Mouse (Mus musculus): ENCODE data around the gene Rabepk.
"Not testable (repeated sequence)": the region's sequence is repeated elsewhere in the genome, so short reads cannot be mapped to it uniquely, and the experiment has no call there.

Gene Rabepk

DNA sequence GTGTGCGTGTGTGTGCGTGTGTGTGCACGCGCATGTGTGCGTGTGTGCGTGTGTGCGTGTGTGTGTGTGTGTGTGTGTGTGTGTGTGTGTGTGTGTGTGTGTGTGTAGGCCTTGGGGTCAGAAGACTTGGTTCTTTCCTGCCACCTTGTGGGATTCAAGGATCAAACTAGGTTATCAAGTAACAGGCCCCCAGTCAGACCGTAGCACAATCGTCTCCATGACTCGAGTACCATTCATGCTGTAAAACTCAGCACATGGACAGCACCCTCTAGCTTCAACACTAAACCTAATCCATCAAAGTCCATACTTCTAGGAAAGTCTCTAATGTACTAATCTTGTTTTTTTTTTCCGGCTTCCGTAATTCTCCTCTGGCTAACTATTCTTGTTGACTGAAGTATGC is 34.9 kb downstream of the Rabepk start:
- no peak for DNase-seq (ENCODE audit: low read depth, low spot score)

DNA sequence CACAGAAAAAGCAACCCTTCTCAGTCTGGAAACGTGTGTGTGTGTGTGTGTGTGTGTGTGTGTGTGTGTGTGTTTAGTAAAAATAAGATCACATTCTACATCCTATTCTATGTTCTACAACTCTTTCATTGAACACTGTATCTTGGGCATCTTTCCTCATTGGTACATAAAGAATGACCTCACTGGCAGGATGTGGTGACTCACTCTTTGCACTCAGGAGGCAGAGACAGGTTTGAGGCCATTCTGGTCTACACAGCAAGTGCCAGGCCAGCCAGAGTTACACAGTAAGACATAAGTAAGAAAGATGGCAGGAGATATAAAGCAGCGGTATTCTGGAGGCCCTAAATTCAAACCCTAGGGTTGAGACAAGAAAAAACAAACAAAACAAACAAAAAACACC is 36.8 kb downstream of the Rabepk start:
- no peak for DNase-seq (ENCODE audit: low read depth, low spot score)

DNA sequence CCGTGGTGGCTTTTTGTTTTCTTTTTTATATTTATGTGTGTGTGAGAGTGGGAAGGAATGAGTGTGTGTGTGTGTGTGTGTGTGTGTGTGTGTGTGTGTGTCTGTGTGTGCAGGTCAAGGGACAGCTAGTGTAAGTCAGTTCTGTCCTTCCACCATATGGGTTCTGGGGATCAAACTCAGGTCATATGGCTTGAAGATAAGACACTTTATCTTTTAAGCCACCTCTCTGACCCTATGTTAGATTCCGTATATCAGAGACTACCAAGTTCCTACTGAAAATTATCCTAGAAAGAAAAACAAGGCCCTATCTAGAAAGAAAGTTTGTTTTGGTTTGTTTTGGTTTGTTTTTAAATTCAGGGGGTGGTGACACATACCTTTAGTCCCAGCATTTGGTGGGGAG is 37.5 kb downstream of the Rabepk start:
- DNase-seq (ENCODE audit: low read depth, low spot score), result no peak

DNA sequence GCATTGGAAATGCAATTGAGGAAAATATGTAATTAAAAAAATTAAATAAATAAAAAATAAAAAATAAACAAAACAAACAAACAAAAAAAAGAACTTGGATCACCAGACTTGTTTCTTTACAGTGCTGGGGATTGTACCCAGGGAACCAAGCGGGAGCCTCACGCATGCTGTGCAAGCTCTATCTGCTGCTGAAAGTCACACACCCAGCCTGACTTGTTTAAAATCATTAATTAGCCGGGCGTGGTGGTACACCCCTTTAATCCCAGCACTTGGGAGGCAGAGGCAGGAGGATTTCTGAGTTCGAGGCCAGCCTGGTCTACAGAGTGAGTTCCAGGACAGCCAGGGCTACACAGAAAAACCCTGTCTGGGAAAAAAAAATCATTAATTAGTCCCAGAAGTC is 38.4 kb downstream of the Rabepk start:
- not testable (repeated sequence) for DNase-seq (ENCODE audit: low read depth, low spot score)

DNA sequence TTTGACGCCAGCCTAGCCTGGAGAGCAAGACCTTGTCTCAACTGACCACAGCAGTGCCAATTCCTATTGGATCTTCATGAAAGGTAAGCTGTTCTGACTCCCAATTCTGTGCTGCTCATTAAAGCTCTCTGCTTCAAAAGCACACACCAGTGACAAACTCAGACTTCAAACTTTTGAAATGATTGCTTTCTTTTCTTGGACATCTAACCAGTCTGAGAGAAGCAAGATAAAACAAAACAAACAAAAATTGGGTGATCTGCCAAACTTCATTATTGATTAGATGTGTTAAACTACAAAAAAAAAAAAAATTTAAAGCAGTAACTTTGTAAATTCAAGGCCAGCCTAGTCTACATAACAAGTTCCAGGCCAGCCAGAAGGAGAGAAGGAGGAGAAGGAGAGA is 42.4 kb downstream of the Rabepk start:
- no peak for DNase-seq (ENCODE audit: low read depth, low spot score)

DNA sequence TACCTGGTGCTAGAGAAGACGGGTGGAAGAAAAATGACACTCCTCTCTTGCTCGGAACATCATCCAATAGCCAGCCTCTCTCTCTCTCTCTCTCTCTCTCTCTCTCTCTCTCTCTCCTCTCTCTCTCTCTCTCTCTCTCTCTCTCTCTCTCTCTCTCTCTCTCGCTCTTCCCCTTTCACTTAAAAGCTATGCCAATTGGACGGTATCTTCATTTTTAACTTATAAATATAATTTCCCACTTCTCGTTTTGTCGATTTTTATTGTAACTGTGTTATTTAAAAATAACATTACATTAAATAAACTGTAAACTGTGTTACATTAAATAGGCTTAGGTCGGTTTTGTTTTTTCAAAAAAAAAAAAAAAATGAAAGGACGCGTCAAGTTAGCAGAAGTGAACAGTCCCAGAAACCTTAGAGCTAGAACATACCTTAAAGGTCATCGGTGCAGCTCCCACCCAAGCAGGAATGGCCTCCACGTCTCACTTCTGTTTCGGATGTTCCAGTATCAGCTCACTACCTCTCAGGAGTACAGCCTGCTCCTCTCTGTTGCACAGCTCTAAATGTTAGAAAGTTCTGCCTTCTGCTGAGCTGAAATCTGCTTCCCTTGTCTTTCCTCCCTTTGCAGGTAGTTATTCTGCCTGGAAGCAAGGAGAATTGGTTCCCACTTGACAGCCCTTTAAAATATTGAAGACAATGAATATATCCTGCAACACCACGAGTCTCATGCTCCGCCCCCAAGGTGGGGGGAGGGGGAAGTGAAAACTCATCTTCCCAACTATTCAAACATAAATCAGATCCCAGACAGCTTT is 45.0 kb downstream of the Rabepk start, which contains the start of gene Gapvd1:
TSS of gene Gapvd1 (minus strand) at position 682 of the 808 bp plus-strand sequence.
- DNase-seq (ENCODE audit: low read depth, low spot score), result peak; percentile 68

DNA sequence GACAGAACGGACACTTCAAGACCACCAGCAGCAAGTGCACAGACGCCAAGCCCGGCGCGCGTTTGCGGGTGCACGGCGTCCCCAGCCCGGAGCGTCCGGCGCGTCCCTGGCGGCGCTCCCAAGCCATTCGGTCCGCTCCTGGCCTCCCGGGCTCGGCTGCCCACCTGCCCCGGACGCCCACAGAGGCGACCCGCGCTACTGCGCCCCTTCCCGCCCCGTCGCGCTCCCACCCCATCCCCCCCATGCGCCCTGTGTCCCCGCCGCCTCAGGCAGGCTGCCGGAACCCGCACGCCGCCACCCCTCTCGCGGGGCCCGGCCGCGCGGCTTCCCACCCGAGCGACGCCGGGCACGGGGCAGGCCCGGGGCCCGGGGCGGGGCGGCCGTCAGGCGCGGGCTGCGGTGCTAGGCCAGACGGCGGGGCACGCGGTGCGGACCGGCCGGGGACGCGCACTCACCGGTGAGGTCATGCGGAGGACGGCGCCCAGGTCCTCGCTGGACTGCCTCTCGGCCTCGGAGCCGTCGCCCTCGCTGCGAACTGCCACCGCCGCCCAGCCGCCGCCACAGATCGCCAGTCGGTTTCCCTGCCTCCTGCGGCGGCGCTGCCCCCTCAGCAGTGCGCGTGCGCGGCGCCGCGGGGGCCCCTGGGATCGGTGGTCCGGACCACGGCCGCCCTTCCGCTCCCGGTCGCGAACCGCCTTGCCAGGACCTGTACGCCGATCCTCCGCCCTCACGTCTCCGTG is 45.7 kb downstream of the Rabepk start:
- peak; percentile 93 for DNase-seq (ENCODE audit: low read depth, low spot score)

DNA sequence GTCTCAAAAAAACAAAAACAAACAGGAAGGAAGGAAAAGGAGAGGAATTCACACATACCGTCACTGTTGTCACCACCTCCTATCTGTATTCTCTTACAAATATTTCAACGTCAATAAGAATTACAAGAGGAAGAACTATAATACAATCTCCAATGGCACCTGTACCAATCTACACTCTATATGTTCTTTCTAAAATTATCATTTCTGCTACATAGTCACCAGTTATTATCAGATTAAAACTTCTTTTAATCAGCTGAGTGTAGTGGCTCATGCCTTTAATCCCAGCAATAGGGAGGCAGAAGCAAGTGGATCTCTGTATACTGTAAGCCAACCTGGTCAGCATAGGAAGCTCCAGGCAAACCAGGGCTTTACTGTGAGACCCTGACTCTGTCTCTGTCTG is 49.5 kb downstream of the Rabepk start:
- no peak for DNase-seq (ENCODE audit: low read depth, low spot score)

DNA sequence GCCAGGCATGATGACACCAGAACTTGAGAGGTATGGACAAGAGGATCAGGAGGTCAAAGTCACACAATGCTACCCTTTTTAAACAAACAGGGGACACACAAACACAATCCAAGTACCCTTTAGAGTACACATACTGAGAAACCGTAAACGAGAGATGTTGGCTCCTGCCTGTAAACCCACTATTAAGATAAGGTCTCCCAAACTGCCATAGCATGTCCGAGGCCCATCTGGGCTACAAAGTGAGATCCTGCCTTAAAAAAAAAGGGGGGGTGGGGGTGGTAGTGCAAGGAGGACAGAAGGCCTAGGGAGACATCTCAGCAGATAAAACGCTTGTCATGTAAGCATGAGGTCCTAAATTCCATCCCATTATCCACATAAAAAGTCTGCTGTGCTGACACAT is 51.2 kb downstream of the Rabepk start:
- no peak for DNase-seq (ENCODE audit: low read depth, low spot score)

DNA sequence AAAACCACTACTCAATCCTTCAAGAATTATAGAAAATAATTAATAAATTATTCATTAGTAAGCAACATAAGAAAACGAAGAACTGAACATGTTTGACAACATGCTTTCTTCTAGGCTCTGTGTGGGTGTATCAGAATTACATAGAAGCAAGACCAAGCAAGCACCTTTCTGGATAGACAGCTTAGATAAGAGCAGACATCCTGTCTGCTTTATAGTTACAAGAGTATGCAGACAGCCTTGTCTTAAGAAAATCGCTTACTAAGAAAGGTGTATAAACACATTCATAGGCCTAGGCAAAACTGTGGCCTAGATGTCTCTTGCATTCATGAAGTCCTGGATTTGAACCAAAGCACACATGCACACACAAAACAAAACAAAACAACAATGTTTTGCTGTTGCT is 54.0 kb downstream of the Rabepk start:
- DNase-seq (ENCODE audit: low read depth, low spot score), result no peak

DNA sequence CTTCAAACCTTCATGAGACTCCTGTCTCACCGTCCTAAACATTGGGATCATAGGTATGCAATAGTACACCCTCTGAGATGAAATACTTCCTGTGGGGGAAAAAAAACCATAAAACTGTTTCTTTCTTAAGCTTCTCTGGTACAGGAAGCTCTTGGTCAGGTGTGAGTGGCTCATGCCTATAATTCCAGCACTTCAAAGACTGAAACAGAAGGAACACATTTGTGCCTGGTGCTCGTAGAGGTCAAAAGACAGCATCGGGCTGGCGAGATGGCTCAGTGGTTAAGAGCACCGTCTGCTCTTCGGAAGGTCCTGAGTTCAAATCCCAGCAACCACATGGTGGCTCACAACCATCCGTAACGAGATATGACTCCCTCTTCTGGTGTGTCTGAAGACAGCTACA is 55.2 kb downstream of the Rabepk start:
- DNase-seq (ENCODE audit: low read depth, low spot score), result no peak

DNA sequence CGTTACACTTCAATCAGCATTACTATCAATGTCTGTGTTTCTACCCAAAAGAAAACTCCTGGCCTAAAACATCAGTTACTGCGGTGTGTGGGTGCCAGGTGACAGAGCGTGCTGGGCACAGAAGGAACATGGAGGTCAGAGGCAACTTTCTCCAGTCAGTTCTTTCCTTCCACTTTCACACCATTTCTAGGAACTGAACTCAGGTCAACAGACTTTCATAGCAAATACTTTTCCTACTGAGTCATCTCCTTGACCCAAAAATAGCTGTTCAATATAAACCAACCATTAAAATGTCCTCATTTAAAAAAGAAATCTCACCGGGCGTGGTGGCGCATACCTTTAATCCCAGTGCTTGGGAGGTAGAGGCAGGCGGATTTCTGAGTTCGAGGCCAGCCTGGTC is 57.0 kb downstream of the Rabepk start:
- no peak for DNase-seq (ENCODE audit: low read depth, low spot score)

DNA sequence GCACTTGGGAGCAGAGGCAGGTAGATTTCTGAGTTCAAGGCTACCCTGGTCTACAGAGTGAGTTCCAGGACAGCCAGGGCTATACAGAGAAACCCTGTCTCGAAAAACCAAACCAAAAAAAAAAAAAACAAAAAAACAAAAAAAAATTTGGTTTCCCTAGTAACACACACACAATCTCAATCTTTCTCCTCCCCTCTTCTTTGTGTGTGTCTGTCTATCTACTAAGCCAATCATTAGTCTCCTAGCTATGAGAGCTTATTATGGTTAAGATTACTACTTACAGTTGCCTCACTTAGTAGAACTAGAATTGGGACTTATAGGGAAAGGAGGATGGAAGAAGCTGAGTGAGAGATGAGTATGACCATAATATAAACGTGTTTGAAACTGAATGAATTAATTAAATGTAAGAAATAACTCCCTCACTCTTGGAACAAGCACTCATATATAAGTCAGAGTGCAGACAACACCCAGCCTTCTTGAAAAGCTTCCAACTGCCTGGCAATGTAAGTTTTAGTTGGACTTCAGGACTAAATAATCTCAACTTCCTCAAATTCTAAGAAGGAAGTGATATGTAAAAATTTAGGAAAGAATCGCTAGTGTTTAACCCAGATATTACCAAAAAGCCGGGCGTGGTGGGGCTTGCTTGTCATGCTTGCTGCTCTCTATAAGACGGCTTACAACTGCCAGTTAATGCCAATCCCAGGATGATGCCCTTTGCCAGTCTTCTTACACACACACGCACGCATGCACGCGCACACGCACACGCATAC is 58.1 kb downstream of the Rabepk start:
- no peak for DNase-seq (ENCODE audit: low read depth, low spot score)

DNA sequence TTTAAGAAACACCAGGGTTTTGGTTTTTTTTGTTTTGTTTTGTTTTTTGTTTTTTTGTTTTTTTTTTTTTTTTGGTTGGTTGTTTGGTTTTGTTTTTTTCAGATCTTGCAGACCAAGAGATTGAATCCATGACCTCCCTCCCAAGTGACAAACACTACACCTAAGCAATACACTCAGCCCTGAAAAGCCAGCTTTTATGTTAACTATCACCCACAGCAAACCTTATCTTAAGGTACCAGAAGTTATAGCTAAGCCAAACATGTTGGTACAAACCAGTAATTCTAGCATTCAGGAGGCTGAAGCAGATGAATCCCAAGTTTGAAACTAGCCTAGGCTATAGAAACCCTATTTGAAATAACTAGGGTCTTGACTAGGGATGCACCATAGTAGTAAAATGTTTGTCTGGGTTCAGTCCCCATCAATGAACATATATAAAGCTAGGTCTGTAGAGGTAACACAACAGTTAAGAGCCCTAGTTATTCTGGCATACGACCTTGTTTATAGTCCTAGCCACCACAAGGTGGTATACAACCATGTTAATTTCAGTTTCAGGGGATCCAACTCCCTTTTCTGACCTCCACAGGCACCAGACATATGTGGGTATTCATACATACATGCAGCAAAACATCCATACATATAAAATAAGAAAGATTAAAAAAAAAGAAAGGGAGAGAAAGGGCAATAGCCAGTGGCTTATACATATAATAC is 59.9 kb downstream of the Rabepk start:
- no peak for DNase-seq (ENCODE audit: low read depth, low spot score)

DNA sequence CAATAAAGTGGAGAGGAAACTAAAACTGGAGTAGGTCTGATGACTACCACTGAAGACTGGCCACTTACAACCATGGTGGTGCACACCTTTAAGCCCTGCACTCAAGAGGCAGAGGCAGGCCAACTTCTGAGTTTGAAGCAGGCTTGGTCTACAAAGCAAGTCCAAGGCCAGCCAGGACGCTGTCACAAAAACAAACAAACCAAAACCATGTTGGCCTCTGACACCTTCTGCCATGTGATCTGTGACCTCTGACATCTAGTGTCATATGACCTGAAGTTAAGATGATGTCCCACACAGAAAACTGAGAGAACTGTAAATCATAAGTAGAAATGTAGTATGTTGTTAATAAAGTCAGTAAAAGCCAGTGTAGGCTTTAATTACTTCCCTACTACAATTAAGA is 61.8 kb downstream of the Rabepk start:
- no peak for DNase-seq (ENCODE audit: low read depth, low spot score)

DNA sequence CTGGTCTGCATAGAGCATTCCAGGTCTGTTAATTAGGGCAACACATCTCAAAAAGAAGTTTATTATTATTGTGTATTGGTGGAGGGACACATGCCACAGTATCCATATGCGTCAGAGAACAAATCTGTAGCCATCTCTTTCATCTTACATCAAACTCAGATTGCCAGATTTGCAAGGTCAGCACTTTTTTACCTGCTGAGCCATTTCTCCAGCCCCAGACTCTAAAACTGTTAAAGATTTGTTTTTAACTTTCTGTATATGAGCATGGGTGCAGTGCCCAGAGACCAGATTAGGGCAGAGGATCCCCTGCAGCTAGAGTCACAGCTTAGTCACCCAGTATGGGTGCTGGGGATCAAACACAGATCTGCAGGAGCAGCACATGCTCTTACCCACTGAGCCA is 63.1 kb downstream of the Rabepk start:
- no peak for DNase-seq (ENCODE audit: low read depth, low spot score)
